Mouse (Mus musculus) cerebellum, adult 2 months (tissue): ENCODE data around the gene Gucy2c.

Experiments
- CTCF ChIP-seq: fragments of 200-500 bp; IDR thresholded peaks from 2 replicates; pipeline ENCODE4 v1.5.1; 2011; ENCODE audit warnings: low read depth, mild to moderate bottlenecking, control low read depth, low read length, moderate library complexity, borderline replicate concordance; ENCODE audit not compliant: insufficient read depth
- POLR2A ChIP-seq: fragments of 200-500 bp; IDR thresholded peaks from 2 replicates; pipeline ENCODE4 v1.6.1; 2011; ENCODE audit warnings: low read length, control low read depth, borderline replicate concordance; ENCODE audit not compliant: insufficient read depth

DNA sequence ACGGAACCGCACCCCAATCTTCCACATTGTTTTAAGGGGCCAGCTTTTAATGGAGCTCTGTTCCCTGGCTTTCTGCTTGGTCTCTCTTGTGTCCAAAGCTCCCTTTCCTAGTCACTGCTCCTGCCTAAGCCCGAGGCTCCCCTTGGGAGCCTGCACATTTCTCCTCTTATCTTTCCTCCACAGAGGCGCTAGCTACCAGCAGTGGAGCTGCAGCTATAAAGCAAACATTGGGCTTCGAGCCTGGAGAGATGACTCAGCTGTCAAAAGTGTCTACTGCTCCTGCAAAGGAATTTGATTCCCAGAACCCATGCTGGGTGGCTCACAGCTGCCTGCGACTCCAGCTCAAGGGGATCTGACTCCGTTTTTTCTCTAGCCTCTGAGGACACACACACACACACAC, 109.1 kb downstream of the Gucy2c start:
- TF ChIP-seq CTCF (no peak), POLR2A (no peak)
